Mouse (Mus musculus) adrenal gland, adult 18-20 months (tissue): ENCODE results near the gene Dok7. TPM values are rescaled to one million over a fixed set of nuclear protein-coding genes. Genes with fewer than 3 reads are reported as not detected.

ENCODE experiments used
- DNase-seq, 2 experiments: peaks; one replicate each; pipeline ENCODE4 v3.0.0; 2021 to 2022; ENCODE audit warnings: low spot score in 2 of 2
- total RNA-seq, 2 experiments: library from RNA; stranded (reverse); gene quantifications; 1 replicate in 1 of 2; 2 replicates in 1 of 2; pipeline ENCODE4 v1.2.3; 2021

Gene Dok7
- total RNA-seq, 2 experiments from 2014 or later, result 7.4 to 16.0 TPM

DNA sequence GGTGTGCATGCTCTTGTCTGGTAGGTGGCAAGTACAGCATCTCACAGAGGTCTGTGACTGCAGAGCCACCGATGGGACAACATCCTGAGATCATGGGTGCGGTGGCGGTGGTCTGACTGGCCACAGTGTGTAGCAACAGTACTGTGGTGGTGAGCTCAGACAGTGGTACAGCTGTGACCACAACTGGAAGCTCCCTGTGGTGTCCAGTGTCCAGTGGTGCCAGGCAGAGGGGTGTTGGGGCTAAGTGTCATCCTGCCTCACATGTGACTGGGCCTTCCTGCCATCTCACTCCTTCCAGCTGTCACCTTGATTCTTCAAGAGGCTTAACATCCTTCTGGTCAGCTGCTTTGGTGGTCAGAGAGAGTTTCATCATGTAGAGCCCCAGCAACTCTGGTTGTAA is 1.9 kb upstream of the Dok7 start:
- DNase-seq, result no peak

DNA sequence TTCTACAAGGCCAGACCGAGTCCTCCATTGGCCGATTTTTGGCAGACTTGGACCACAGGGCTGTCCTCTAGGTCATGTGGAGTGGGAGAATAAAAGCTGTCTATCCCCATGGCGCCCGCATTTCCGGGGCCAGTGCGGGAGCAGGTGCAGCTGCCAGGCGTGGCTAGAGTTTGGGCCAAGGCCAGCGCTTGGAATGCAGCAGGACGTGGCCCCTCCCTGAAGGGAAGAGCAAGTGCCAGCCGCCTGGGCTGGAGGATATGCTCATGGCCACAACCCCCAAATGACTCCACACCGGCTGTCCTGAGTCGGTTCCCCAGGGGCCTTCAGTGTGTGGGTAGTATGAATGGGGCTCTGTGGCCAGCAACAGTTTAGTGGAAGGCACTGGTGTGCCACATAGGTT is 1.5 kb upstream of the Dok7 start:
- peak; percentile 45 to 46 for DNase-seq

DNA sequence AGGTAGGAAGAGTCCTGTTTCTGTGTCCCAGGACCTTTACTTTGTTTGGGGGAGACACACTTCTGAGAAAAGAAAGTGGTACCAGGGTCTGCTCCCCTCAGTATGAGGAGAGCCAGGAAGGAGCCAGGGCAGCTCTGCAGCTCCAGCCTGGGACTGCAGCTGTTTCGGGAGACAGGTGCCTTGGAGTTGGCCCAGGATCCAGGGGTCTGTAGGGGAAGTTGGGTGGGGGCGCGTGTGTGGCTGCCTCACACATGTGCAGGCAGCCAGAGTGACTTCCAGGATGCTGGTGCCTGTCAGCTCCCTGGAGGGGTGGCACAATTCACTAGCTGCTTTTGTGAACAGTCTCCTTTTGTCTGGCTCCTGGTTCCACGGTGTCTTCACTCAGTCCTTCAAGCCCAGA is 1.0 kb downstream of the Dok7 start:
- no peak for DNase-seq

GRCm38 (mm10) chr5:35058216-35058615 is 1.6 kb downstream of the Dok7 start:
- no peak for DNase-seq

GRCm38 (mm10) chr5:35060098-35060497 is 3.5 kb downstream of the Dok7 start:
- DNase-seq, result no peak

GRCm38 (mm10) chr5:35069841-35070240 is 13.3 kb downstream of the Dok7 start:
- DNase-seq, result no peak

DNA sequence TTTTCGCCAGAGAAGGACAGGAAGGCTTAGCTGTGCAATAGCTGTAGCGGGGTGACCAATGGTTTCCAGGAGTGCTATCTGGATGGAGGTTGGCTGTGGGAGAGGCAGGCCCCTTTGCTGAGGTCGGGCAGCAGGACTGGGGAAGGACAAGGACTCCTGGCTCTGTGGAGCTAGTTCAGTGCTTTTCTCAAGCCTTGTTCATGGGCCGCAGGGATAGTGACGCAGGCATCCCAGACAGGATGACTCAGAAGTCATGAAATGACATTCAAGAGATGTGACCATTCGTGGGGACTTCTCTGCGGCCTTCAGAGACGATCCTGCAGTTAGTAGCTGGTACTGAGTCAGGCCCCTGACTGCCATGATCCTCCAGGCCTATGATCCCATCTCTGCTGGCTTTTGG is 13.7 kb downstream of the Dok7 start:
- DNase-seq, result no peak

DNA sequence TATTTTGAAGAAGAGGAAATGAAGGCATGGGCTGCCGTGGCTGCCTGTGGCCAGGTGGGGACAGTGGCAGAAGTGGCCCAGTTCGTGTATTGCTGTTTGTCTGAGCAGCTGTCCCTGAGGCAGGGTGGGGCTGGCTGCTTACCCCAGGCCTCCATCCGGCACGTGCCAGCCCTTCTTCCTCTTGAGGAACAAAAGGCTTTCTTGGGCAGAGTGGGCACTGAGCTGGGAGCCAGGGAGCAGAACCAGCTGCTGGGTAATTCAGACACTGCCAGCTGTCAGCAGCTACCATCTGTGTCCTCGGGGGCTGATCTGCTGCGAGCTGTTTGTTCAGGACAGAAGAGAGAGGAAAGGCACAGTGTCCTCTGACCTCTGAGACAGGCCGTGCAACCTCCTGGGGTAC is 14.4 kb downstream of the Dok7 start:
- no peak for DNase-seq

DNA sequence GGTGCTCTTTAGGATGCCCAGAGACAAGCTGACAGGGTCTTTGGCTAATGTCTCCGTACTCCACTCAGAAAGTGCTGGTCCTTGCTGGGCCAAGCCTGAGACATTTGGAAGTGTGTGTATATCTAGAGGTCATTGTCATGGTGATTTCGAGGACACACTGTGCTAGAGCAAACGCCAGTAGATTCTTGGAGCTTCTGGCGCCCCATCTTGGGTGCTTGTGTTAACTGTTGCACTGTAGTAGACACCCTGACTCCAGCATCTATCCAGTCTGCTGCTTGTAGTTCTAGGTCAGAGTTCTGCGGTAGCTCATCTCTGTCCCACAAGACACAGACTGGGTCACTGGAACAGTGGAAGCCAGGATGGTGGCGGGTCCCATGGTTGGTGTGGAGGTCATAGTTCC is 15.3 kb downstream of the Dok7 start:
- no peak for DNase-seq

- no peak for DNase-seq
These were observed 16.7 kb downstream of the Dok7 start for GRCm38 (mm10) chr5:35073235-35073634.

GRCm38 (mm10) chr5:35073992-35074391 is 17.4 kb downstream of the Dok7 start:
- DNase-seq, result peak; percentile 56 to 63

DNA sequence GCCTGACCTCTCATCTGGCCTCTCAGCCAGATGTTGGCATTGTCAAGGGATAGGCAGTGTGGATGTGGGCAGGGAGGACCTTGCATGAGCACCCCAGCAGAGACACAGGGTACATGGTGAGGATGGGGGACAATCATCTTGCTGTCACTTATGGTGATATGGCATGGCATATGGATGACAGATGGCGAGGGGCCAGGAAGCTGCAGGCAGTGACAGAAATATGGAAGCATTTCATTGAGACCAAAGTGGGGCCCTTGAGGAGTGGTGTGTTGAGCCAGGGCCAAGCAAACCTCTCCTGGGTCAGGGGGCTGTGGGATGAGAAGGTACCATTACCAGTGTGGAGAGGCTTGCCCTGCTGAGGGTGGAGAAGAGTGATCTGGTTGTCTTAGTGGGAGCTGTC is 19.8 kb downstream of the Dok7 start:
- DNase-seq, result no peak

- no peak for DNase-seq
These were observed 22.5 kb downstream of the Dok7 start for GRCm38 (mm10) chr5:35079101-35079500.

DNA sequence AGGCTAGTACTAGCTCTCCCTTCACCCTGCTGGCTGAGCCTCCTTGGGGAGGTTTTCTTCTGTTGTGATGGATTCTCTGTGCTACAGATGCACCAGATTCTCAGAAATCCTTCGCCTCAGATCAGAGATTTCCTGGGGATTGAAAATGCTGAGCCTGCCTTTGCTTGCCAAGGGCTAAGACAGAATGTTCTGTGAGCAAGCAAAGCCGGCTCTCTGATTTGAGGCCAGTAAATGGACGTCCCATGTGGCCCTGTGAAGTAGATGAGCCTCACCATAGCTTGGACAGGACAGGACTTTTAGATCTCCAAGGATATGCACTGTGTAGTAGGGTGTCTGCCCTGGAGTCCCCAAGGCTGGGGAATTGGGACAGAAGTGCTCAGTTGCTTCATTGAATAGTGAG is 28.3 kb downstream of the Dok7 start:
- DNase-seq, result no peak

- peak; percentile 77 to 80 for DNase-seq
These were observed 32.4 kb downstream of the Dok7 start for GRCm38 (mm10) chr5:35088785-35089613.

DNA sequence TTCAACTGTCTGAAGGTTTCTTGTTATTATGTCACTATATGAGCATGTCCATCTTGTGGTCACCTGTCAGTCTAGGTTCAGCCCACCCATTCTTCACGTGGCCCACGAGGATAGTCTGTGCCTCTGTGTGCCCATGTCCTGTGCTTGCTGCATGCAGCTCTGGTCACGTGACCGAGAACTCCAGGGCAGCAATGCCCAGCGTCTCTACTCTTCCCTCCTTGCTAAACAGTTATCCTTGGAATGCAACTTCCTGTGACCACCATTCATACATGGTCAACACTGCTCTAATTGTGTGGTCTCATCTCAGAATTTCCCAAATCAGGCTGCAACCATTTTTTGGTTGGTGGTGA is 33.0 kb downstream of the Dok7 start:
- DNase-seq, result no peak

- no peak for DNase-seq
These were observed 35.1 kb downstream of the Dok7 start for GRCm38 (mm10) chr5:35091636-35092035.

GRCm38 (mm10) chr5:35103086-35103485 is 46.5 kb downstream of the Dok7 start:
- DNase-seq, result no peak

- no peak for DNase-seq
These were observed 47.0 kb downstream of the Dok7 start for GRCm38 (mm10) chr5:35103528-35103927.

DNA sequence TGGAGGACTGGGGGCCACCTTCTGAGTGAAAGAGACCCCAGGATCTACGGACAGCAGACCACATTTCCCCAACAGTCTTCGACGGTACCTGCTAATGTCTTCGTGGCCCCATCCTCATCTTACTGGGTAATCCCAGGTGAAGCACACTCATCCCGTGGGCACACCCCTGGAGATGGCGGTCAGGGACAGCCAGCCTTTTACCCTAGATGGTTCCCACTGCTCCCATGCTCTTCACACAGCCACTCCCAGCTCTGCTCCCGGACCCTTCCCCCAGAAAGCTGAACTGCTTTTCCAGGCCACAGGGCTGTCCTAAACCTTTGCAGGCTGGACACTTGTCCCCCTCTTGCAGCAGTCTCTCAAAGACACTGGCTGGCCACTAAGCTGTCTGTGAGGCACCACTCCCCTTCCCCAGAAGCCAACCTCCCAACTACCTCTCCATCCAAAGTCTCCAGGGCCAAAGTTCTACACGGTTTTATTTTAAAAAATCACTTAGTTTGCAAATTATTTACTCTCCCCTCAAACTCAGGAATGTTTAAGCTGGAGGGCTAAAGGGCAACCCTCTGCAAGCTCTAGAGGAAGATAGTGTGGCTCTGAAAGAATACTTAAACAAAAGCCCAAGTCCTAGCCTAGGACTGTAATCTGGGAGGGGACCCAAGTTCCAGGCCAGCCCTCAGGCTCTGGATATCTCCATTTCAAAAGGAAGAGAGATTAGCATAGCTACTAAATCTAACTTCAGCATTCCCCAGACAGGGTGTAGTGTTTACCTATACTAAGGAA is 47.8 kb downstream of the Dok7 start:
- DNase-seq, result no peak

GRCm38 (mm10) chr5:35104960-35105921 is 48.7 kb downstream of the Dok7 start, which contains the start of gene Lrpap1:
Lrpap1 (minus strand) TSS chr5:35105766.
- DNase-seq, result peak; percentile 82 to 86
